Mouse (Mus musculus) kidney, embryonic 14.5 days (tissue): ENCODE data around the gene Atp8b2. TPM values are rescaled to one million over a fixed set of nuclear protein-coding genes. Genes with fewer than 3 reads are reported as not detected.

Source experiments
- ATAC-seq: fragments of 200-750 bp; cut with Nextera tagmentation; 2 replicates; pipeline ENCODE4 v1.8.0; 2017; ENCODE audit warnings: moderate number of reproducible peaks, mild to moderate bottlenecking, moderate TSS enrichment, moderate library complexity; ENCODE audit not compliant: low FRiP score, low TSS enrichment
- H3K27ac ChIP-seq: fragments of 300-500 bp; sonication (generic); 2 replicates; pipeline ENCODE4 v1.5.1; 2014; ENCODE audit warnings: low read depth, mild to moderate bottlenecking, low read length, moderate library complexity, mixed read lengths
- H3K27me3 ChIP-seq: fragments of 300-500 bp; sonication (generic); 2 replicates; pipeline ENCODE4 v1.6.1; 2014; ENCODE audit warnings: mild to moderate bottlenecking, low read length; ENCODE audit not compliant: control insufficient read depth, insufficient read depth
- H3K36me3 ChIP-seq: fragments of 300-500 bp; sonication (generic); 2 replicates; pipeline ENCODE4 v1.6.1; 2014; ENCODE audit warnings: low read length, mixed read lengths; ENCODE audit not compliant: control insufficient read depth, insufficient read depth
- H3K4me1 ChIP-seq: fragments of 300-500 bp; sonication (generic); 2 replicates; pipeline ENCODE4 v1.6.1; 2014; ENCODE audit warnings: low read length, mixed read lengths; ENCODE audit not compliant: control insufficient read depth, insufficient read depth
- H3K4me2 ChIP-seq: fragments of 300-500 bp; sonication (generic); replicated peaks from 2 replicates; pipeline ENCODE4 v1.6.1; 2014; ENCODE audit warnings: low read depth, mild to moderate bottlenecking, low read length
- H3K4me3 ChIP-seq: fragments of 300-500 bp; sonication (generic); 2 replicates; pipeline ENCODE4 v1.5.1; 2014; ENCODE audit warnings: mild to moderate bottlenecking, low read length
- H3K9ac ChIP-seq: fragments of 300-500 bp; sonication (generic); 2 replicates; pipeline ENCODE4 v1.6.1; 2014; ENCODE audit warnings: low read depth, mild to moderate bottlenecking, low read length, moderate library complexity
- H3K9me3 ChIP-seq: fragments of 300-500 bp; sonication (generic); 2 replicates; pipeline ENCODE4 v1.6.1; 2016; ENCODE audit warnings: low read length; ENCODE audit not compliant: control insufficient read depth
- WGBS: fragments of 180-500 bp; shearing (Covaris S2); extraction: QIAGEN DNeasy Blood & Tissue Kit; methylation state at CpG from one replicate; pipeline ENCODE4 v1.1.7; 2014; 5-methylcytosine and 5-hydroxymethylcytosine counted together
- polyA plus RNA-seq: library from polyadenylated mRNA; unstranded; fragments of >200 nt; fragmentation: Nextera tagmentation; extraction: Ambion mirVana; gene quantifications from 2 replicates; pipeline ENCODE4 v1.2.1, GENCODE M21; 2014

Gene Atp8b2
- polyA plus RNA-seq, 1 experiment from 2014 or later, result 17.3 TPM

DNA sequence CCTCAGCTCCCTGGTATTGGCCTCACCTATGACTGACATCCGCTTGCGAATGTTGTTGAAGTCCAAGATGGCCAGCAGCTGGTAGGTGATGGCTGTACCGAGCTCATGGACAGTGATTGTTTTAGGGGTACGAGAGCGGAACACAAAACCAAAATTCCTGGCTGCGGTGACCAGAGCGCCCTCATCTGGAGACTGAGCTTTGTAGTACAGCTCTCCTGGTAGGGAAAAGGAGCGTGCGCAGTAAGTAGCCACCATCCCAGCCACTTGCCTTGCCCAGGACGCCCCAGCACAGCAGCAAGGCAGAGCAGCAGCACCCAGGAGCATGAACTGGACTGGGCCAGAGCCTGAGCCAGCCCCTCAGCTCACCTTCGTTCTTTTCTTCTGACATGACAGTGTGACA lies 15.3 kb downstream of the Atp8b2 start:
- no peaks in the 10 kb centered on the region for H3K4me1 ChIP-seq
- no peak overlapping the region for H3K9ac ChIP-seq
- no peaks in the 10 kb centered on the region for H3K27me3 ChIP-seq
- no peak overlapping the region for H3K27ac ChIP-seq
- 91% methylated on average over 11 of the region's 11 CpGs for WGBS
- no peak overlapping the region for H3K4me2 ChIP-seq
- no peak overlapping the region for H3K4me3 ChIP-seq
- H3K36me3 ChIP-seq, result peaks cover 100% of the 10 kb centered on the region
- ATAC-seq, result no peak
- H3K9me3 ChIP-seq, result no peaks in the 10 kb centered on the region

DNA sequence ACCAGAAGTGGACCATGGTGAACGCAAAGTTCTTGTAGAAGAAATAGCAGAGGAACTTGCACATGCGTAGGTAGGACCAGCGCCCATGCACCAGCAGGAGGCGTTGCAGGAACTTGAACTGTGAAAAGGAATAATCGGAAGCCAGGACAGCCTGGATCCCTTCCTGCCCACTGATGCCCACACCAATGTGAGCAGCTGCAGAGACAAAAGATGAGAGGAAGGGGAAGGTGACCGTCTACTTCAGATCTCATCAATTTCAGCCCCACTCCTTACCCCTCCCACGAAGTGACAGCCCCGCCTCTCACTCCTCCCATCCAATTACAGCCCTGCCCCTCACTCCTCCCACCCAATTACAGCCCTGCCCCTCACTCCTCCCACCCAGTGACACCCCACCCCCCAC lies 18.3 kb downstream of the Atp8b2 start:
- no peak overlapping the region for H3K9ac ChIP-seq
- H3K36me3 ChIP-seq, result peaks cover 99% of the 10 kb centered on the region
- H3K9me3 ChIP-seq, result no peaks in the 10 kb centered on the region
- WGBS, result 75% methylated on average over 8 of the region's 8 CpGs
- no peak for ATAC-seq
- H3K4me1 ChIP-seq, result no peaks in the 10 kb centered on the region
- H3K4me2 ChIP-seq, result no peak overlapping the region
- no peaks in the 10 kb centered on the region for H3K27me3 ChIP-seq
- H3K27ac ChIP-seq, result no peak overlapping the region
- no peak overlapping the region for H3K4me3 ChIP-seq

DNA sequence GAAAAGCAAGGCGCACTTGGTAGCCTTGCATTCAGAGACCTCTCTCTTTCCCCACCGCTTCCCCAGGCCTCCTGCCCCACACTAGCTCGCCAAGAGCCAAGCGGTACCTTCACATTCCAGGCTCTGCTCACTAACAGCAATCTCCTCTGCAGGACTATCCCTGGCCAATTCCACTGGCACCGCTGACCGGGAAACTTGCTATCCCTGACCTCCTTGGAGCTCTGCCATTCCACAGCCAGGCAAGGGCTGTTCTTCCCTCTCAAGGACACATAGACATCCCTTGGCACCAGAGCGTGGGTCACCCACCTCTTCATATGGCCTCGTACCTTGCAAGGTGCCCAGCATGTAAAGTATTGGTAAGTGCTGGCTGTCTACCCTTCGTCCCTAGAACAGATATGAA lies 20.4 kb downstream of the Atp8b2 start:
- Histone ChIP-seq H3K27ac (no peak overlapping the region), H3K27me3 (no peaks in the 10 kb centered on the region), H3K36me3 (peaks cover 94% of the 10 kb centered on the region), H3K9me3 (no peaks in the 10 kb centered on the region), H3K4me2 (no peak overlapping the region), H3K4me1 (no peaks in the 10 kb centered on the region), H3K9ac (no peak overlapping the region), H3K4me3 (no peak overlapping the region)
- WGBS, result 92% methylated on average over 9 of the region's 9 CpGs
- ATAC-seq, result no peak

DNA sequence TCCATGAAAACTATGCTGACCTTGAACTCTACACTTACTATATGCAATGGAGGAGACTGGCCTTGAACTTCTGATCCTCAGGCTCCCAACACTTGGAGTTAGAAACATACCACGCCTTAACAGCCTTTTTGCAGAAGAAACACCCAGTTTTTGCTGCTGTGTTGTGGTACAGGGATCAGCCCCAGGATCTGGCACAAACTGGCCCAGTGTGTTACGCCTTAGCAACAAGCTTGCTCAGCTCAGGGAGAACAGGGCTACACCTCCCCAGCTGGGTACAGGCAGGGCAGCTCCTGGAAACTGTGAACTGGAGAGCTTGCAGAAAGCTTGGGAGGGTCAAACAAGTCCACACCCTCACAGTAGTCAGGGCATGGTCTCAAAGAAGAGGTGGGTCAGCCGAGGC lies 26.8 kb downstream of the Atp8b2 start:
- peaks cover 5% of the 10 kb centered on the region for H3K9me3 ChIP-seq
- peaks cover 38% of the 10 kb centered on the region for H3K36me3 ChIP-seq
- no peak overlapping the region for H3K9ac ChIP-seq
- WGBS, result 87% methylated on average over 3 of the region's 3 CpGs
- no peak overlapping the region for H3K4me2 ChIP-seq
- H3K4me1 ChIP-seq, result no peaks in the 10 kb centered on the region
- ATAC-seq, result no peak
- H3K27ac ChIP-seq, result no peak overlapping the region
- H3K4me3 ChIP-seq, result no peak overlapping the region
- no peaks in the 10 kb centered on the region for H3K27me3 ChIP-seq

DNA sequence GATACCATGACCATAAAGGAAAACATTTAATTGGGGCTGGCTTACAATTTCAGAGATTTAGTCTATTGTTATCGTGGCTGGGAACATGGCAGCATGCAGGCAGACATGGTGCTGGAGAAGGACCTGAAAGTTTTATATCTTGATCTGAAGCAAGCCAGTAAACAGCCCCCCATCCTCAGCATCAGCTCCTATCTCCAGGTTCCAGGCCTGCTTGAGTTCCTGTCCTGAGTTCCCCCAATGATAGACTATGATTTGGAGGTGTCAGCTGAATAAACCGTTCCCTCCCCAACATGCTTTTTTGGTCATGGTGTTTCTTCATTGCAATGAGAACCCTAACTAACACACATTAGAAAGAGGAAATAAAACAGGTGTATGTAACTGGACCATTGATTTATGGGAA lies 30.4 kb downstream of the Atp8b2 start:
- WGBS, result 92% methylated on average over 2 of the region's 2 CpGs

DNA sequence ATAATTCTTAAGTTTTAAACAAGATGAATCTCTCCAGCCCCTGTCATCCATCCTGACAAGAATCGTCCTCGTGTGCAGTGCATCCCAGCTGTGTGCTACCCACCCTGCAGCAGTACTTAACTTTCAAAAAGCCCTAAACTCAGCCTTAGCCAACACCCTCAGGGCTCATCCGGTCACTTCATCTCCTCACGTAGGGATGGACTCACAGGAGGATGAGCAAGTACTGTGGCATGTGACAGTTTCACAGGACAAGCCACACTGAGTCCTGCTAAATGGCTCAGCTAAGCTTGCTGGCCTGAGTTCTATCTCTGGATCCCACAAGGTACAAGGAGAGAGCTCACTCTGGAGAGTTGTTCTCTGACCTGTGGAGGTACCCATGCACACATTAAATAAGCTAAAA lies 34.4 kb downstream of the Atp8b2 start:
- Histone ChIP-seq H3K9ac (no peak overlapping the region), H3K27ac (no peak overlapping the region), H3K27me3 (no peaks in the 10 kb centered on the region), H3K9me3 (peaks cover 4% of the 10 kb centered on the region), H3K36me3 (no peaks in the 10 kb centered on the region), H3K4me3 (no peak overlapping the region), H3K4me2 (no peak overlapping the region), H3K4me1 (no peaks in the 10 kb centered on the region)
- WGBS, result 59% methylated on average over 4 of the region's 4 CpGs
- no peak for ATAC-seq

More for the DNA sequence above, 30.4 kb downstream of the Atp8b2 start:
- Histone ChIP-seq H3K9ac (no peak overlapping the region), H3K36me3 (peaks cover 7% of the 10 kb centered on the region; the same call in 1 of the 2 replicates), H3K27ac (no peak overlapping the region), H3K4me2 (no peak overlapping the region), H3K27me3 (no peaks in the 10 kb centered on the region), H3K4me1 (no peaks in the 10 kb centered on the region), H3K9me3 (peaks cover 5% of the 10 kb centered on the region), H3K4me3 (no peak overlapping the region)
- ATAC-seq, result no peak

DNA sequence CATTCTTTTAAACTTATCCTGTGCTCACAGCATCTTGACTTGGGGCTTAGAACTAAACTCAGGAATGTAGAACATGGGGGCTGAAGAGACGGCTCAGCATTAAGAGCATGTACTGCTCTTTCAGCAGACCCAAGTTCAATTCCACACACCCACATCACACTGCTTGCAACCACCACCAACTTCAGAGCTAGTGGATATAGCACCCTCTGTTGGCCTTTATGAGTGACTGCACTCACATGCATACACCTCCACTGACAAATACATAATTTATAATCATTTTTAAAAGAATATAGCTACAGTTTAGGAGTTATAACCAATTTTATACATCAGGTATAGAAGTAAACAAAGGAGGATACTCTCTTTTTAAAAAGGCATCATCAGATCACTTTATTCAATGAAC lies 36.9 kb downstream of the Atp8b2 start:
- Histone ChIP-seq H3K4me2 (no peak overlapping the region), H3K4me1 (no peaks in the 10 kb centered on the region), H3K36me3 (no peaks in the 10 kb centered on the region), H3K9me3 (no peaks in the 10 kb centered on the region), H3K27me3 (no peaks in the 10 kb centered on the region), H3K27ac (no peak overlapping the region), H3K9ac (no peak overlapping the region), H3K4me3 (no peak overlapping the region)
- WGBS, result 91% methylated on average over 1 of the region's 1 CpGs
- ATAC-seq, result no peak

DNA sequence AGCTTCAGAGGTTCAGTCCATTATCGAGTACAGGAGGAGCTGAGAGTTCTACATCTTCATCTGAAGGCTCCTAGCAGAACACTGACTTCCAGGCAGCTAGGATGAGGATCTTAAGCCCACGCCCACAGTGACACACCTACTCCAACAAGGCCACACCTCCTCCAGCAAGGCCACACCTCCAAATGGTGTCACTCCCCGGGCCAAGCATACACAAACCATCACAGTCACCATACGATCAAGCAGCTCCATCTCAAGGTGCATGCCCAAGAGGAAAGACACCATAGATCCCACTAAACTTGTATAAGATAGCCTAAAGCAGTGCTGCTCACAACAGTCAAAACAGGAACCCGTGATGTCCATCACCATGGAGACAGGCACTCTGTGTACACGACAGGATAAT lies 42.6 kb downstream of the Atp8b2 start:
- no peak overlapping the region for H3K4me3 ChIP-seq
- H3K4me1 ChIP-seq, result no peaks in the 10 kb centered on the region
- H3K9me3 ChIP-seq, result no peaks in the 10 kb centered on the region
- no peak overlapping the region for H3K4me2 ChIP-seq
- H3K9ac ChIP-seq, result no peak overlapping the region
- WGBS, result 65% methylated on average over 6 of the region's 6 CpGs
- H3K27ac ChIP-seq, result no peak overlapping the region
- no peaks in the 10 kb centered on the region for H3K27me3 ChIP-seq
- no peaks in the 10 kb centered on the region for H3K36me3 ChIP-seq
- no peak for ATAC-seq

DNA sequence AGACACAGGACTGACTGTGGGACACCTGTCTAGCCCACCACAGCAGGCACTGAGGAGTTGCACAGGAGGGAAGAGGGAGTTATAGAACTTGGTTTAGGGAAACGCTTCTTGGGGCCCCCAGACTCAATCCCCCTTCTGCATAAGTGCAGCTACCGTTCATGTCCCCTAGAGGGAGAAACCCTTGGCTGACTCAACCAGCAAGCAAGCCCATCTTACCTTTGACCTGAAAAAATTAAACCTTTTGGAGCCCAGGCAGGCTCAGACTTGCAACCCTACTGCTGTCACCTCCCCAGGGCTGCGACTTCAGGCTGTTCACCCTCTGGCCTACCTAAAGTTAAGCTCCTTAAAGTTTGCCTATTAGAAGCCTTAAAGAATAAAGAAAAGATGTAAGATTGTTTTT lies 45.9 kb downstream of the Atp8b2 start:
- Histone ChIP-seq H3K4me2 (no peak overlapping the region), H3K4me1 (peaks cover 8% of the 10 kb centered on the region; the same call in 1 of the 2 replicates), H3K9ac (no peak overlapping the region), H3K27ac (no peak overlapping the region), H3K9me3 (no peaks in the 10 kb centered on the region), H3K4me3 (no peak overlapping the region), H3K27me3 (peaks cover 15% of the 10 kb centered on the region; the same call in 1 of the 2 replicates), H3K36me3 (no peaks in the 10 kb centered on the region)
- 64% methylated on average over 3 of the region's 3 CpGs for WGBS
- ATAC-seq, result no peak

DNA sequence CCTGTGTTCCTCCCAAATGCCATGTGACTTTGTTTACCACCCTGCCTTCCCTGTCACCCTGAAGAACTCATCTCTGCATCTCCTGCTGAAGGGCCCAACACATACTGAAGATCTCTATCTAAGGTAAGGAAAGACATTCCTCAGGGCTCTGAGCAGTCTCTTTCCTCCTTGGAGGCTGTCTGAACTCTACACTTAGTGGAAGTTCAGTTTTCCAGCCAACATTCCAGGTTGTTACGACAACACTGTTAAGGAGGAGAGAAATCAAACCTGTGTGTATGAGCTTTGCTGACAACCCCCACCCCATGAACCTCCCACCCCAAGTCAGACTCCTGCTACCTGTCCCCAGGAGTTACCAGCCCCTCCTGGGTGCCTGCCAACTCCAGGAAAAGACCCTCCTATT lies 46.7 kb downstream of the Atp8b2 start:
- no peak overlapping the region for H3K4me2 ChIP-seq
- 82% methylated on average over 1 of the region's 1 CpGs for WGBS
- peaks cover 19% of the 10 kb centered on the region for H3K27me3 ChIP-seq
- H3K27ac ChIP-seq, result no peak overlapping the region
- H3K9me3 ChIP-seq, result no peaks in the 10 kb centered on the region
- no peak overlapping the region for H3K9ac ChIP-seq
- H3K4me1 ChIP-seq, result peaks cover 8% of the 10 kb centered on the region; the same call in 1 of the 2 replicates
- no peaks in the 10 kb centered on the region for H3K36me3 ChIP-seq
- no peak overlapping the region for H3K4me3 ChIP-seq
- no peak for ATAC-seq
